Mouse (Mus musculus) kidney, adult 11 months (tissue): ENCODE data around the gene Cadm1.
A peak's percentile ranks its signal among the peaks of the same experiment; 100 is the strongest.

Source experiments
- DNase-seq: peaks from one replicate; pipeline ENCODE4 v3.0.0; 2022

The Cadm1 gene

GRCm38 (mm10) chr9:47686881-47687280, 156.9 kb downstream of the Cadm1 start:
- DNase-seq = no peak

GRCm38 (mm10) chr9:47687604-47688003, 157.6 kb downstream of the Cadm1 start:
- DNase-seq = no peak

DNA sequence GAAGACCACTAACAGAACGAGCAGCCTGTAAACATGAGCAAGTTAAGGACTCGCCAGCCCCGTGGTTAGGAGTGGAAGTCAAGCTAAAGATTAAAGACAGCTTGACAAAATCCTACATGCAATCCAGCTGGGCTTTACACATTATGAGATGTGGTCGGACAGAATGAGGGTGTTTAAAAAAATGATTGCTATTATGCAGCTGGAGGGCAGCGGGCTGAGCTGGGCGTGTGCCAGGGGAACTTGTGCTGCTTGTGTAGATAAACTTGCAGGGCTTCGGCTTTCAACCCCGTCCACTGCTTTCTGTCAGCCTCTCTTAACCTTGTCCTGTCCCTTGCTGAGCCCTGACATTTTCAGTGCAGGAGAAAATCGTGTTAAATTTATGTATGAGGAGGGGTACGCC, 158.3 kb downstream of the Cadm1 start:
- DNase-seq = peak; percentile 14

DNA sequence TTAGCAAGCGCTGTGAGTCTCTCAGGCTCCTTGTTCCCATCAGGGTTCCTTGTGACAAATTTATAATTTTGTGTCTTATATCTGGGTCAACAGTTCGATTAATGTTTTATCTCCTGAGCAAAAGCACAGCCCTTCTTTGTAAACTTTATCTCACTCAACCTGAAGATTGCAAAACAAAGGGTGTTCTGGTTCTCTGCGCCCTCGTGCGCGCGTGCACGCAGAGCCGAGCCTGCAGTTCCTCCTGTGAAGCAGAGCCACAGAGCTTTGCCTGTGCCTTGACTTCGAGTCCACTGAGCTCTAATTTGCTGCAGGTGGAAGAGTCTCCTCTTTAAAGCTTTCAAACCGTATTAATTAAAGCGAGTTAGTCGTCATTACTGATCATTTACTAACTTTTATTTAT, 162.9 kb downstream of the Cadm1 start:
- no peak for DNase-seq

- peak; percentile 23 for DNase-seq
Measured at GRCm38 (mm10) chr9:47699026-47699425, 169.1 kb downstream of the Cadm1 start.

DNA sequence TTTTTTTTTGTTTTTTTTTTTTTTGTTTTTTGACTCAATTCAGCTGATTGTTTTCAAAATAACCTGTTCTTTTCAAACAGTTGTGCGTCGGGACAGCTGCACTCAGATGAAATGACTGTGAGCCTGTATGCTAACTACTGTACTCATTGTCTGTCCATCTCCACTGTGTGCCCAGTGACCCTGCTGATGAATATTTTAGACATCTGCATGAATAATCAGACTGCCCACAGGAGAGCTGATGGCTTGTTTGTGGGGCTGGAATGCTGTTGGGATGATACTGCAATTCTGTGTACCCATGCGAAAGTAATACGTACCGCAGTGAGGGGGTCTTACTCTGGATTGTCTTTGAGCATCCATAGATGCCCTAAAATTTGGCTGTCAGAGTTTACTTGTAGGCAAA, 170.0 kb downstream of the Cadm1 start:
- no peak for DNase-seq

DNA sequence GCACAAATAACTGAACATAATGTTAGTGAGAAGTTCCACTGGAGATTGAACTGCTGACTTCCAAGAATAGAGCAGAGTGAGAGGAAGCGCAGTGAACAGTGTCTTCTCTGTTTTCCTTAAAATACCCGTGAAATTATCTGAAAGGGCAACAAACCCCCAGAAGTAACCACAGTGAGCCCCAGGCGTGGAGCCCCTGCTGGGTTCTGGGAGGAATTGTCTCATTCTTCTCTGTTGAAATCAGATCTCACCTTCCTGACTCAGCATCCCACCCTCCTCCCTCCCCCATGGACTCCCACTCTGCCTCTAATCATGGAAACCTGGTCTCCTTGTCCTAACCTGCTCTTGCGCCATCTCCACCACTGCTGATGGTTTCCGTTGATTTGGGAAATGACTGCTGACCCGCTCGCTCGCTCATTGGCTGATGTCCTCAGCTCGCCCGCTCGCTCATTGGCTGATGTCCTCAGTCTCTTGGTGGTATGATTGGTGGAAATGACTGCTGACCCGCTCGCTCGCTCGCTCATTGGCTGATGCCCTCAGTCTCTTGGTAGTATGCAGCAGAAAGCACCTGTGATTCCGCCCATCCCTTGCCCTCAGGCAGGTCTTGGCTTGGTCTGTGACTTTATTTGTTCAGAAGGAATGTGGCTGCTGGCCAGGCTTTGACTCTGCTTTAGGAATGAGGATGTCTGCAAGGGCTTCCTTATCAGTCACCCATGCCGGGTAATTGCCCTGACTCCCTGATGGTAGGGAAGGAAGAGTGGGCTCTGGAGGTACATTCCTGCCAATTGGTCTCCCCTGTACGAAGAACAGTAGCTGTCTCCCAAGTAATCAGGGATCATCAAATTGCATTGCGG, 173.3 kb downstream of the Cadm1 start:
- DNase-seq = no peak

GRCm38 (mm10) chr9:47706341-47706740, 176.4 kb downstream of the Cadm1 start:
- no peak for DNase-seq

- no peak for DNase-seq
Measured at GRCm38 (mm10) chr9:47707326-47707725, 177.4 kb downstream of the Cadm1 start.

DNA sequence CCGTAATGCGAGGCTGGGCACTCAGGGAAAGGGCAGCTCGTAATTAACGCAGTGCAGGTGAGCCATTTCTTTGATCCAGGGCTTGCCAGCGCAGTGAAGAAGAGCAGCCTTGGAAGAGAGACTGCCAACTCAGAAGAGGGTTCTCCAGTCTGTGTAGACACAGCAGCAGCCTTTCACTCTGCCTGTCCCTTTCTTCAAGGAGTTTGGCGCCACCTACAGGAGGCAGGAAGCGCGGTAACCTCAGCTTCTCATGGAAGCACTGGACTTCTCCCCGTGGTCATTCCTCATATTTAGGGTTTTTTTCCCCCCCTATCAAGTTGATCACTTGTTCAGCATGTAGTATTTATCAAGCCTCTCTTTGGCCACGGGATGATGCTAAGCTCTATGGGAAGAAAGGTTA, 178.3 kb downstream of the Cadm1 start:
- DNase-seq = peak; percentile 44

DNA sequence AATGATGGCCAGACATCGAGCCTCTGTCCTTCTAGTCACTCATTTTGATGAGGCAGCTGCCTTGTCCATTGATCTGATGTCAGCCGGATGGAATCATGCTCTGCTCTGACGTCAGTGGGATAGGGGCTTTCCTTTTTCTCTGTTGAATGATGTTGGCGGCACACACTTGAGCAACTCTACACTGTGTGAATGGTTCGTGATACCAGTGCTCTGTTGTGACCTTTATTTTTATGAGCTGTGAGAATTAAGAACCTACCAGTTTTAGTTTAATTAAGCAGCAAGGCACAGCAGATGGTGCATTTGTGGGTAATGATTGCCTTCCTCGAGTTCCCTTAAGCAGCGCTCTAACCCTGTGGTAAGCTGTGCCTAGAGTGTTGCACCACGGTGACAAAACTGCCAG, 181.0 kb downstream of the Cadm1 start:
- no peak for DNase-seq

DNA sequence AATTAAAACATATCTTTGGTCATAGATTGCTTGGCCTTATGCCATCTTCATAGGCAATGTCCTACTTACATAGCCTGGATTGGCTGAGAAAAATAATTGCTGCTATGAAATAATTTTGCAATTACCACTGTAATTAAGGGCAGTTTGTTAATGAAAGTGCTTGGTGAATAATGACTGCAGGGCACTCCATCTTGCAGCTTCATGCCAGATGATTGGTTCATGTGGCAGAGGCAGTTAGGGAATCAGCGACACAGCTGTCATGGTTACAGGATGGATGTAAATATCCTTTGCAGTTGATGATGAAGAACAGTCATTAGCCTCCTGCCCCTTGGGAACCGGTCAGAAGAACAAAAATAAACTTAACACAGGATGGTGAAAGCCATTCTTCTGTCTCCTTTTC, 184.6 kb downstream of the Cadm1 start:
- no peak for DNase-seq

DNA sequence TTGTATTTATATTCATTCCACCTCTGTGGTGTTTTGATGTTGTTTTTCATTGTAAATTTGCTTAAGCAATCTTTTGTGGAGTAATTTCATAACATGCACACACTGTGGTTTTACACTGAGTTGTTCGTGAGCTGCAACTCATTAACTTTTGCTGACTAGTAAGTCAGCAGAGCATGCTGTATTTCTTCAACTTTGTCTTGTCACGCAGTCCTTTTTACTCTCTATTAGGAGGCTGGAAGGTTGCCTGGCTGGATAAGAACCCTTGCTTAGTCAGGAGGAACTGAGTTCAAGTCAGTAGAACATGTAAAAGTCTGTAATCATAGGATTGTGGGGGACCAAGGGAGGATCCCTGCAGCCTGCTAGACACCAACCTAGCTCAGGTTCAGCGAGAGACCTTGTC, 185.4 kb downstream of the Cadm1 start:
- no peak for DNase-seq

GRCm38 (mm10) chr9:47716883-47717282, 186.9 kb downstream of the Cadm1 start:
- no peak for DNase-seq

DNA sequence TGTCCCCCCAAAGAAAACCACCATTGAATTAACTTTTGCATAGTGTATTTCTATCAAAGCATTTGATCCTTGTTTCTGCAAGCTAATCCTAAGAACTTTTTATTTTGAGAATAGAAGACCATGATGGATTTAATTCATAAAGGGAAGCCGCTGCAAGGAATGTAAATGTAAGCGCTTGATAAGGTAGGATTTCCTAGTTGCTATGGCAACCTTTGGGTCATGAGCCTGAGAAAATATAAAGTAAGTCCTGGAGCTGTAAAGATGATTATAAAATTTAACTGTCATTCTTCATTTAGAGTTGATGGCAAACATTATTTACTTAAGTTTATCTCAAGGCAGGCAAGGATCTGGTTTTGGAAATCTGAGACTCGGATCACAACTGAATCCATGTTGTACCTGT, 197.6 kb downstream of the Cadm1 start:
- no peak for DNase-seq

- no peak for DNase-seq
Measured at GRCm38 (mm10) chr9:47728852-47729251, 198.9 kb downstream of the Cadm1 start.

GRCm38 (mm10) chr9:47730247-47730646, 200.3 kb downstream of the Cadm1 start:
- DNase-seq = no peak

DNA sequence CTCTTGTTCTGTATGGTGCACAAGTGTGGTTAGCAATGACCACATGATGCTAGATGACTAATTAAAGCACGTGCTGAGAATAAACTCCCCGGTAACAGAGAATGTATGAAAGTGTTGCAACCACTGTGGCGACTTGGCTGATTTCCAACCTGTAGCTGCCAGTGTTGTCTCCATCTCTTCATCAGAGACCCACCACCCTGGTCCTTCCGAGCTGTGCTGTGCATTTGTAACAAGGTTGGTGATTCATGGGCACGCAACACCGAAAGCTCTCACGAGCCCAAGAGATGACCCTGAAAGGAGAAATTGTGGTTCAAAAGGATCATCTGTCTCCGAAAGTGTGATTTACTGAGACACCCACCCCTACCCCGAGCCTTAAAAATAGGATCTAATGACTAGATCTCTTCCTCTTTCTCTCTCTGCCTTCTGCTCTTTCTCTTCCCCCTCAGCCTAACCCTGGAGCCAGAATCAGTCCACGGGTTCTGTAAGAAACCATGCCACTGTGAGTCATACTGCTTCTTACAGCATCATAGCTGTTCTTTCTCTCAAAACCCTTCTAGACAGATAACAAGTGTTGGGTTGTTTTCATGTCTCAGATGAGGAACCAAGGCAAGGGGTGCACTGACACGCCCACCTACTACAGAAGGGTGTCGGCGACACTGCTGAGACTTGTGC, 203.9 kb downstream of the Cadm1 start:
- no peak for DNase-seq

DNA sequence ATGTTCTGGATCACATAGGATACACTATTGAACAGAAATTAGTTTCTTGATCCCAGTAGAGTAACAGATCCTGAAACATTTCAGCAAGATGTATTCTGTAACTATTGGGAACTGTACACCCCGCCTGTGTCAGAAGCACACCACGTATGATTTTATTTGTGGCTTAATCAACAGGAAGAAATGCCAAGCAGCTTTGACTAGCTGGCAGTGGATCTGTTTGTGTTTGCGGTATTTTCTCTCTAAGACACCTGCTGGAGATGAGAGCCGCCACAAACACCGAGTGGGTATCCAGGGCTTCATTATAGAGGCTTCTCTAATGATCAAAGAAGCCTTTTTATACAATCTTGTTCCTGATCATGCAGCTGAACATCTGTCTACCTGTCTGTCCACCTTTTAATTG, 204.9 kb downstream of the Cadm1 start:
- DNase-seq = no peak

DNA sequence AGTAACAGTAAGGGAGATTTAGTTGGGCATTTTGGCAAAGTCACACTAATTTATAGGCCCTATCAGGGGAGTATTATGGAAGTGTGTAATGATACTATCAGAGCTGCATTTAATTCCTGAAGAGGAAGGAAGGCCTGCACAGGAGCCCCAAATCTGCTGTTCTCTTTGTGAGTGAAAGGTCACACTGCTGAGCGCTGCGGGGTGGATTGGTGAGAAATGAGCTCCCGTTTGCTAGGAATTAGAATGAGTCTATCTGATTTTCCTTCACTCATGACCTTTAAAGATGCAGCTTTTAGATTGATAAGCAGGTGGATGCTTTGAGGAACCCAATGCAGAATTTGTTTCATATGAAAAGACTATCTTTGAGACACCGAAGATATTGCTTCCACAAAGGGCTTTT, 208.8 kb downstream of the Cadm1 start:
- DNase-seq = no peak

DNA sequence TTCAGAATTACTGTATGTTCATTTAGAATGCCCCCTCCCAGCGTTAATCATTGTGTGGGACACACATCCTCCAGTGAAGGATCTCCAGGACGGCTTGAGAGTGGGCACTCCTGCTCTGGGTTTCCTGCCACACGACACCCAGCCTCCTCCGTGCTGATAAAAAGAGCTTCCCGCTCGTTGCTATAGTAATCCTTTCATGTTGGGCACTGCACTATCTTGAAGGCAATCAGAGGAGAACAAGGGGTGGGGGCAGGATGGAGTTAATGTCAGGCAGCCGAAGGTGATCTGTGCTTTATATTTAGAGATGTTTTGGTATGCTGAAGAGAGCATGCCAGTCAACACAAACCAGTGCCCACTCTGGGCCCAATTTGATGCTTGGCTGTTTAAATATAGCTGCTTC, 209.3 kb downstream of the Cadm1 start:
- no peak for DNase-seq

DNA sequence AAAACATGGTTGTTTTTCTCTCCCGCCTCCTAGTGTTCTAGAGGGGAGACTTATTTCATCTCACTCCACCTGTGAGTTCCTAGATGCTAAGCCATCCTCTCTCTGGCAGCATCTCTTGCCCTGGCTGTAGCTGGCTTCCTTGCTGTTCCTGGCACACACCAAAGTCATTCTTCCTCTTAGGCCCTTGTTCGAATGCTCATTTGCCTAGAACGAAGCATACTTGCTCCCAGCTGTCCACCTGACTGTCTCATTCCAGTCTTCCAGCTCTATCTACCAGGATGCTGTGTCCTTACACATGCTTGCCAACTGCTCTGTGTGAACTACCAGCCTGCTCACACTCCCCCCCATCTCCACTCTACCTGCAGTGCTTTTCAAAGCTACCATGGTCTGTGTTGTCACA, 211.8 kb downstream of the Cadm1 start:
- DNase-seq = no peak

DNA sequence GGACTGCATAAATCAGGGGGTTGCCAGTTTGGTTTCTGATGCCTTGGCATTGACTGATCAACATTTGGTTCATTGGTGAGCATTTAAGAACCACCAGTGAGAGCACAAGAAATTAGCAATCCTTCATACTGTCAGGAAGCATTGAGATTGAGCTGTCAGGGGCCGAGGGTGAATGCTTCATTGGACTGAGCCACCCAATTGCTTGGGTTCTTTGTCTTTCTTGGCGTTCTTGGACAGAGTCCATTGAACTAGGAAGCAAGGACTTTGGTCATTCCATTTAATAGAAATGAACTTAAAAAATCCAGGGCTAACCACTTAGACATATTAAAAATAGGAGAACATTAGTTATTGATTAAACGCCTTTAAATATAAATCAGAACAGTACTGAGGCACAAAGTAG, 214.9 kb downstream of the Cadm1 start:
- no peak for DNase-seq

- peak; percentile 4 for DNase-seq
Measured at GRCm38 (mm10) chr9:47745716-47746115, 215.7 kb downstream of the Cadm1 start.

GRCm38 (mm10) chr9:47749160-47749559, 219.2 kb downstream of the Cadm1 start:
- DNase-seq = no peak
